Mouse (Mus musculus) cortical plate, adult 2 months (tissue): ENCODE data around the gene Serp1.

Source experiments
- CTCF ChIP-seq: fragments of 200-500 bp; IDR thresholded peaks from 2 replicates; pipeline ENCODE4 v1.5.1; 2011; ENCODE audit warnings: mild to moderate bottlenecking, control low read depth, low read length; ENCODE audit not compliant: insufficient read depth; ENCODE audit errors: extremely low read depth
- POLR2A ChIP-seq: fragments of 200-500 bp; IDR thresholded peaks from 2 replicates; pipeline ENCODE4 v1.6.1; 2011; ENCODE audit warnings: mild to moderate bottlenecking, low read length, control low read depth; ENCODE audit not compliant: insufficient read depth; ENCODE audit errors: extremely low read depth

DNA sequence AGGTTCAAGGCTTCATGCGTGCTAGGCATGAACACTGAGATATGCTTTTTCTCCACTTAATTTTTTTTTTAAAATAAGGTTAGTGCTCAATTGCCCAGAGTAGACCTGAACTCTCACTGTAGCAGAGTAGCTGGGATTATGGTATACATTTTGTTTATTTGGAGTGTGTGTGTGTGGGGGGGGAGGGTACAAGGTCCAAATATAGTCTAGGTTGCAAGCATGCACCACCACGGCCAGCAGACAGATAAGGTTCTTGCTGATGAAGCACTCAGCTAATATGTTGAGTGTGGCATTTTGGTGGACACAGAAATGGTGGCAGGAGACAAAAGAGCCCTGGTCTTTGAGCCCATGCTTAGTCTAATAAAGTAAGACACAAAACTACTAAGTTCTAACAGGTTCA is 6.7 kb downstream of the Serp1 start:
- TF ChIP-seq POLR2A (no peak), CTCF (no peak)
